Mouse (Mus musculus) cerebellum, adult (tissue): Measurements from ENCODE around the gene Gm15217.

ENCODE experiments used
- ATAC-seq: cut with Nextera tagmentation; 2 replicates; pipeline ENCODE4 v1.9.2; 2017; ENCODE audit warnings: mild to moderate bottlenecking, moderate library complexity, mixed read lengths; ENCODE audit not compliant: insufficient number of reproducible peaks, low FRiP score, low TSS enrichment

Gm15217 gene

DNA sequence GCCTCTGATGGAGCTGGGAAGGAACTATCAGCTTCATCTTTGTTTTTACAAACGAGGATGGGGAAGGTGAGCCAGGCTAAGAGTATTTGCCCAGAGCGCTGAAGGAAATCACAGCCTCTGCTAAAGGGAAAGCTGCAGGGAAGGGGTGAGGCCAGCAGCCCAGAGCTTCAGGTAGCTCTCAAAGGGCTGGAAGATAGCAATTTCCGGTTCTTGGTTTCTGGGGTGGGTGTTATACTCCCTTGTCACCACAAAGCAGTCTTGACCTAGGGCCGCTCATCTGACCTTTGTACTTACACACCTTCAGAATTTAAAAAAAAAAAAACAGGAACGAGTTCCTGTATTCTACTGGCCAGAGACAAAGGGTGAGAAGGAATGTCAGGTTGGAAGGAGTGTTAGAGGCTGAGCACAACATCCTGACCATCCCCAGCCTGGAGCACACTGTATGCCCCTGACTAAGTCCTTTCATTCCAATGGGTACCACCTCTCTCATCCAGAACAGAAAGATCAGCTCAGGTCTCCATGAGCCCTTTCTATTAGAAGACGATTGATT lies 12.5 kb downstream of the Gm15217 start:
- no peak for ATAC-seq

DNA sequence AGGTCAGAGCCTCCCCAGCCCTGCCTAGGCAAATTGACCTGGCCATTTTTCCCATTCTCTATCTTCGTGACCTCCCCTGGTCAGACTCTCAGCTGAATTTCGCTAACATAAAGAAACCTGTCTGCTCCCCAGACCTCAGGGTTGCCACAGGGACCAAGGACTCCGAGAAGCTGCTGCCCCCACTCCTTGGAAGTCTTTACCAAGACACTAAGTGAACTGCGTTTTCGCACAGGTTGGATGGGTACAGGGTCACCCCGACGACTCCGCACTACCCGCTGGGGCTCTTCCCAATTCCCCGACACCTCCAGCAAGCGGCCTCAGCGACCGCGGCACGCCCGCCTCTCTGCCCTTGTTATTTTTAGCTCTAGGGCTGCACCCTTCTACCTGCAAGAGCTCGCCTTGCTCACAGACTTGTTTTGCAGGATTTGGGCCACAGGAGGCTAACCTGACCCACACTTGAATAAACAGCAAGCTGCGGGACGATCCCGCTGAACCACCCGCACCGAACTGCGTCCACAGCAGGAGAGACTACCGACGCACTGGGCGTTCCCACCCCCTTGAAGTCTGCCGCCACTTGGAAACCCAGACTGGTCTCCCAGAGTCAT lies 19.0 kb downstream of the Gm15217 start:
- 0 out of 2 replicates have a peak, but pooled peaks have one; percentile 4 for ATAC-seq

DNA sequence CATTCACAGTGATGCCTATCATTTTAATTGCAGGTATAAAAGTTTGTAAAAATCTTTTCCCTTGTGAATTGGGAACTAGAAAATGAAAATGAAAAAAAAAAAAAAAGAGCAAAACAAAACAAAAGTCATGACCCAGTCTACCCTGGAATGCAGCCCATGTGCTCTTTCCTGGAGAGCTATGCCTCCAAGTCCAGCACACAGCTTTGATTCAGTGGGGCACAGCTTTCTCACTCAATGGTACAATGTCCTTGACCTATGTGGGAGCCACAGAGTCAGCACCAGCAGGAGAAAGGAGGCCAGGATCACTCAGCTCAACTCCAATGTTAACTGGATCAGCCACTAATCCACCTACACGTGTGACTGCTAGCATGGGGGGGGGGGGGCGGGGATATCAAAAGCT lies 20.7 kb downstream of the Gm15217 start:
- no peak for ATAC-seq

DNA sequence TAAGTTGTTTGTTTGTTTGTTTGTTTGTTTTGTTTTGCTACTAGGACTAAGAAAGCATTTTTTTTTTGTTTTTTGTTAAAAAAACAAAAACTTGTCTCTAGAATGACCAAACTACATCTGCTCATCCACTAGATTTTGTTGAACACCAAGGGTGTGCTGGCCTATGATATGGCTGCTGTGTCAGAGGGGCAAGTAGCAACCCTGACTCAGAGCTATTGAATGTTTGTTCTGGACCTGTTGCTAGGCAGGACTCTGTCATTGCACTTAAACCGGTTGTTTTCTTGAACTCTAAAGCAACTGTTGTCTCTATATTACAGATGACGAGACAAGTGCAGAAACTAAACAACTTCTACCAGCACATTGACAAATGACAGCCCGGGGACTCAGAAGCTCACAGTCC lies 29.1 kb downstream of the Gm15217 start:
- no peak for ATAC-seq

DNA sequence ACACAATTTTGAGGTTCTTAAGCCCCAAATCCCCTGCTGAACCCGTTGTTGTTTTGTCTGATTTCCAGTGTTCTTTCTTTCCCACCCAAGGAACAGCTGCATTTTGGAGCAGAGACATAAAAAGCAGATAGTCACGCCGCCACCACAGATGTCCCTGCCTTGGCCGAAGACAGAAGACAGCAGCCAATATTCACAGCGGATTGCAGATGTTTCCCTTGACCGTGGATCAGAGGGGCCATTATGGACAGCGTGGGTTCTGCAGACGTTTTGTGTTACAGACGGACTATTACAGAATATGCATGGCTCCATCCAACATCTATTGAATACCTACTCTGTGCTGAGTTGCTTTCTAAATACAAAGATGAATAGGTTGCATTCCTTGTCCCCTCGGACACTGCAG lies 29.8 kb downstream of the Gm15217 start:
- ATAC-seq, result no peak

DNA sequence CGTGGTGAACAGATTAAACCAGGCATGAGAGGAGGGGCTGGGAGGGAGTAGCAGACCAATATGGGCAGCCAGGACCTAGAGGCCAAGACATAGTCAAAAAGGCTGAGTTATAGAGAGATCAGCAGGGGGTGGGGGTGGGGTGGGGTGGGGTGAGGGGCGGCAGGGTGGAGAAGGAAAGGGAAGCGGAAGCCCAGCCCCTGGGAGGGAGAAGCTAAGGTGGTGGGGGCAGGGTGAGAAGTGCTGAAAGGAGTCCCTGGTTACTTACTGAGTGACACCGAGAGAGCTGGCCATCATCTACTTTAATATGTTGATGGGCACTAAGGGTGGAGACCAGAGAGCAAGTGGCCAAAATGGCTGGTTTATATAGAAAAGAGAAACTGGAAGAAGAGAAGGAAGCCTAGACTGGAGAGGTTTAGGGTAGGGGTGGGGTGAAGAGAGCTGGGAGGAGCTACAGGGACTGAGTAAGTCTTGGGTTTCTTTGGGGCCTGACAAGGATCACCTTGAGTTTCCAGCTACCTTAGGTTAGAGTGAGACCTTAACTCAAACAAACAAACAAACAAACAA lies 31.4 kb downstream of the Gm15217 start:
- no peak for ATAC-seq

DNA sequence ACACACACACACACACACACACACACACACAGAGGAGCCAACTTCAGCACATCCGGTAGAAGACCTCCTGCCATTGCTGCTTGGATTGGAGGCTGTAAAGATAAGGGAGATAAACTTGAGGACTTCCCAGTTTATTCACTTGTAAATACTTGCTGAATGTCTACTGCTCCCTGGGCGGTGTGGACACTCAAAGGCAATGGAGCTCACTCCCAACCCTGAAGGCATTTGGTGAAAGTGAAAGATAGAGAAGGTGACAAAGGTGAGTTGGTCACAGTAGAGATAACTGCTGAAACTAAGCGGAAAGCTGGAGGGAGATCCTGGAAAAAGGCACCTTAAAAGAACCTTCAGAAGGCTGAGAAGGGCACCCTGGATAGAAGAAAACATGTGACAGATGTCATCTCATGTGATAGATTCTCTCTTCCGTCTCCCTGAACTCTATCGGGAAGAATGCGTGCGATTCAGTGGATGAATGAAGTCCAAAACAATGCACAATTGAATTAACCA lies 33.3 kb downstream of the Gm15217 start:
- ATAC-seq, result no peak

DNA sequence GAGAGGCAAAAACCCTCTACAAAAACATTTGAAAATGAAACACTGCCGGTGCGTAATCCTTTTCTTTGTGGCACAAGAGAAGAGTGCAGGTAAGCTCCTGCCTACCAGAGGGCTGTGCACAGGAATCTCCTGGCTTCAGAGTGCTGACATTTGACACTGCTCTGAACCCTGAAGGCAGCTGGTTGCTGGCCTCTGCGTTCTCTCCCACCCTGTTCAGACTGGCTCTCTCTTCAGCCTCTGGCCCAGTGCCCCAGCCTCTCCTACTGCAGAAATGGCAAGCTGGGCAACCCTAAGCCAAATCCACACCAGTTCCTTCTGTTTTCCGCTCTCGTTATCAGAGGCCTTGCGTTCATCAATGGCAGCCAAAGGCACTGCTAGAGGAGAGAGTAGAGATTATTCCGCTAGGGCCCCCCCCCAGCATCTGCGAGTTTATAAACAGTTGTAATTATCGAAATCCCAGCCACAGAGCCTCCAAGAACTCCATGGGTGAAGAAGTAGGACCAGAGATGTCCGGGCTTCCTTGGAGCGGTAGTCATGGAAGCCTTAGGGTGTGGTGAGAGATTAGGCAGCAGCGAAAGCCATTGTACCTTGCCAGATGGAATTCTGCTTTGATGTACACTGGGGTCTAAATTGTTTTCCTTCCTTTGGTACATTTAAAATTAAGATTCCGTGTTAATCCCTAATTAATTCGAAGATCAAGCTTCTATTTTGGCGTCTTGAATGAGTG lies 39.3 kb downstream of the Gm15217 start:
- ATAC-seq, result no peak

DNA sequence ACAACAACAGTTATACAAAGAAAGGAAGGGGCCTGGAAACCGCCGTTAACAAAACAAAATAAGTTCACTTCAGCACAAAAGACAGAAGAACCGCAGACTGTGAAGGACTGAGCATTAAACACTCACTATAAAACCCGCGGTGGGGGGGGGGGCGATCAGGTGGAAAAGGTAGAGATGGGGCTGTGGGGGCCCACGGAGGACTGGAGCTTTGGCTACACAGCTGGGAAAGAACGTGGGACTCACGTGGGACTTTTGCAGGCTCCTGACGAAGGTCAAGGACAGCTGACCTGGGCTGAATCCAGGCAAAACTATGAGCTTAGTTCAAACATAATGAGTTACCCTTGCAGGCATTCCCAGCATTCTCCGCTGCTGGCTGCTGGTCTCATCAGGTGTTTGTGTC lies 40.1 kb downstream of the Gm15217 start:
- no peak for ATAC-seq

DNA sequence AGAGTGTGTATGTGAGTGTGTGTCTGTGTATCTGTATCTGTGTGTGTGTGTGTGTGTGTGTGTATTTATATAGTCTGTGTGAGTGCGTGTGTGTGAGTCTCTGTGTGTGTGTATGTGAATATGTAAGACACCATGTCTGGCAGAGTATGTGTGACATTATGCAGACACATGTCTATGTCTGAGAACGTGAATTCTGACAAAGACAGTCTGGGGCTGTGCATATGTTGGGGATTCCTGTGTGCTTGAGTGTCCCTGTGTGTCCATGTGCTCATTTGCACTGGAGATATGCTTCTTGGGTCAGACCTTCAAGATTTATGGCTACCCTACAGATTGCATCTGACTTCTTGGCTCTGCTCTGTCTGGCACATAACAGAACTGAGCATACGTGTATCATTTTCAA lies 42.6 kb downstream of the Gm15217 start:
- no peak for ATAC-seq

DNA sequence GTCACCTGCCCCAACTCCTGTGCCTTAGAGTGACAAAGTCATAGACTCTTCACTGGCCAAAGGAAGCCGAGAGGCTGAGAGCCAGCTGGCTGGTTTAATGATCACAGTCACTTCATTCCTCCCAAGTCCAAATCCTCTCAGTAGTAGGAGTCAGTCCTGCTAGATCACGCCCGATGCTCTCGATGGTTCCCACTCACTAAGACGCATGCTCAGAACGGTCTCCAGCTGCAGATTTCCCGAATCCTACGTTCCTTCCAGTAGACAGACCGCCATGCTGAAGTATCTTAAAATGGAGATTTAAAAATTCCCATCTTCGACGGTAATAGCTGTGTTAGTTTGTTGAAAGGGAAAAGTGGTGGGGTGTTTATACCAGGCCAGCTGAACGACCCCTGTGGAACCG lies 48.0 kb downstream of the Gm15217 start:
- no peak for ATAC-seq

DNA sequence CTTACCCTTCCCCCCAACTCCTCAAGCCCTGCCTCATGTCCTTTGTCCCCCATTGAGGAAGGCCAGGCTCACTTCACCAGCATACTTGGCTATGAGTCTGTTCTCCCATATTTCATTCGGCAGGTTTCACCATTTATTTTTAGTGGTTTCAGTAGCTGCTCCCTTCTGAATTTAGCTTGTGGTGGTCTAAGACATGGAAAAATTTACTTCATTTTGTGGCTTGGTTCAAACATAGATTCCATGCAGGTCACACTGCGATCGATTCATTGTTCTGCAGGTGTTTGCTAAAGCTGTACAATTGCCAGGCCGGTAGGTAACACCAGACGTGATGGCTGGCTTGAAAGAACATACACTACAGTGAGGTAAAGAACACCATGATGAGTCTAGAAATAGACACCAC lies 51.0 kb downstream of the Gm15217 start:
- no peak for ATAC-seq
